Comparison of ENCODE assay signal across 18 mouse cellular contexts in the genomic region with DNA sequence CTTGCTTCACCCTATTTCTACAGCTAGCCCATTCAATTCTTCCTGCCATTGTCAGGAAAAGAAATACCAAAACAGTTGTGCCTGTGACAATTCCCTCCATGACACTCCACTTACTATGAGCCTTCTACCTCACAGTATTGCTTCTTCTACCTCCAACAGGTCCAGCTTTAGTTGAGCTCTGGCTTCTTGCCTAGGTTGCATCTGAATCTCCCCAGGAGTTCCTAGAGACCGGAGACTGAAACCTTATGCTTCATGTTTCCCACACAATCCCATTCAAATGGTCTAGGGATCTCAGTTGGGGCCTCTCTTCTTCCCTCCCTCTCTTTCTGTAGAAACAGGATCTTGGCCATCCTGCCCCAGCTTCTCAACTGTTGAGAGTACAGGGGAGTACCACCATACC.
"Had no signal": no experiment of that assay in that cellular context is flagged by ENCODE, and none has a peak within 500 bp of the region (broad histone marks: within the 10 kb centered on the region; RNA-seq: fewer than 3 reads in every experiment).

No protein-coding gene starts in this region.

- ATAC-seq: midbrain, embryonic 16.5 days had no signal

- H3K27me3 ChIP-seq: midbrain, embryonic 12.5 days; neural tube, embryonic 13.5 days; neural tube, embryonic 15.5 days had no signal

- H3K4me2 ChIP-seq: lung, embryonic 14.5 days; midbrain, embryonic 12.5 days; neural tube, embryonic 13.5 days; neural tube, embryonic 15.5 days had no signal

- H3K4me1 ChIP-seq: midbrain, embryonic 10.5 days; midbrain, embryonic 12.5 days; neural tube, embryonic 13.5 days; neural tube, embryonic 15.5 days had no signal

- H3K9me3 ChIP-seq: midbrain, embryonic 10.5 days; midbrain, embryonic 12.5 days; neural tube, embryonic 13.5 days; neural tube, embryonic 15.5 days had no signal

- H3K9ac ChIP-seq: lung, embryonic 14.5 days; midbrain, embryonic 12.5 days; neural tube, embryonic 13.5 days; neural tube, embryonic 15.5 days had no signal

- H3K4me3 ChIP-seq: midbrain, embryonic 10.5 days; midbrain, embryonic 12.5 days; myocyte; neural tube, embryonic 13.5 days; neural tube, embryonic 15.5 days had no signal

- H3K27ac ChIP-seq: midbrain, embryonic 10.5 days; midbrain, embryonic 12.5 days; neural tube, embryonic 13.5 days; neural tube, embryonic 15.5 days had no signal

- DNase-seq: lung, embryonic 14.5 days; lung, postnatal 10 days; lung, postnatal 4 days; midbrain, embryonic 14.5 days; retina, postnatal 1 day; right cerebral cortex, adult 18-20 months; right cerebral cortex, postnatal 25 days; right cerebral cortex, postnatal 4 days; spleen, adult 18-20 months; thymus, adult 18-20 months; thymus, postnatal 14 days; thymus, postnatal 36 days had no signal
